Mouse (Mus musculus) cortical plate, adult 2 months (tissue): ENCODE measurements around the gene Tmem86a.

Source experiments
- CTCF ChIP-seq: fragments of 200-500 bp; IDR thresholded peaks from 2 replicates; pipeline ENCODE4 v1.5.1; 2011; ENCODE audit warnings: mild to moderate bottlenecking, control low read depth, low read length; ENCODE audit not compliant: insufficient read depth; ENCODE audit errors: extremely low read depth
- POLR2A ChIP-seq: fragments of 200-500 bp; IDR thresholded peaks from 2 replicates; pipeline ENCODE4 v1.6.1; 2011; ENCODE audit warnings: mild to moderate bottlenecking, low read length, control low read depth; ENCODE audit not compliant: insufficient read depth; ENCODE audit errors: extremely low read depth

GRCm38 (mm10) chr7:47085075-47085474 is 34.7 kb downstream of the Tmem86a start:
- no peak for TF ChIP-seq POLR2A
- no peak for TF ChIP-seq CTCF
